Mouse (Mus musculus) embryo, embryonic 11.5 days (tissue): ENCODE measurements at regions not wholly inside any gene's neighbourhood (a gene's known extent, or its start where the extent isn't known, plus 50 kb on each side); places are given as distances from the start of the nearest gene placed in this dataset.

ENCODE experiments used
- DNase-seq: peaks from one replicate; pipeline ENCODE4 v3.0.0-alpha.2; 2012; ENCODE audit warnings: low read depth, low spot score

- no peak for DNase-seq
Observed at GRCm38 (mm10) chr13:69433461-69434323, 99.9 kb upstream of the Nsun2 start.

GRCm38 (mm10) chr13:69439486-69439885 lies 94.1 kb upstream of the Nsun2 start:
- DNase-seq: no peak

GRCm38 (mm10) chr13:69441798-69442197 lies 91.7 kb upstream of the Nsun2 start:
- no peak for DNase-seq

GRCm38 (mm10) chr13:69445611-69446010 lies 87.9 kb upstream of the Nsun2 start:
- no peak for DNase-seq
